16 mouse cellular contexts compared by ENCODE assay signal in the genomic region with DNA sequence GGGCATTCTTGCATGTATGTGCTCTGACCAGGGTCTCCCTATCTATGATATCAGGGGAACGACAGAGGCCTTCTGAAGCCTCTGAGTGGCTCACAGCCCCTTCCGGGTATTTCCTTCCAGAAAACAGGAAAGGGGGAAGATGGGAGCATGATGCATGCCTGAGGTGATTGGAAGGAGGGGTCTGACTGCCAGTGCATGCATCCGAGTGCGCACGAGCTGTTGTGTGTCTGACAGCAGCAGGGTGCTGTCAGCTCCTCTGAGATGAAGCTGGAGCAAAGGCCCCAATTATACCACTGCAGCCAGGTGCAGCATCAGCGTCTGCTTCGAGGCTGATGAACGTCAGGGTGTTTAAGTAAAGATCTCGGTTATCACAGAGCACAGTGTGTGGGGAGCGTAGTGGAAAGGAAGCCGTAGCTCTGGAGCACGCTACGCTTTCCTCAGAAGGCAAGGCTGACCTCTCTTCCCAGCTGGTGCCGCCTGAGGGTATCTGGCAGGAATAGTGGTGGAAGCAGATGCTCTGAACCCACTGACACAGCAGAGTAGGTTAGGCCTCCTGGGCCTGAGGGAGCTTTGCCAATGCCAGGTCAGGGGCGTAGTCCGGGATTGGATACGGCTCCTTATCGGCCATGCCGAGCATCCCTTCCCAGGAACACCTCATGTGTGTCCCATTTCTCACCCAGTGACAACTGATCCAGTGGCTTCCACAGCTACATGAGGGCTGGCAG. TPM values are rescaled to one million over a fixed set of nuclear protein-coding genes. Genes with fewer than 3 reads are reported as not detected.
DNase-seq lines count a peak whose midpoint lies in the region; ATAC-seq and TF ChIP-seq lines count a peak whose summit lies in the region.
"Had no signal": no experiment of that assay in that cellular context is flagged by ENCODE, and none has a peak within 500 bp of the region (broad histone marks: within the 10 kb centered on the region; RNA-seq: fewer than 3 reads in every experiment).

No protein-coding gene starts in this region.

- H3K4me2 ChIP-seq in forebrain, embryonic 13.5 days = no peak overlapping the region
- no peak overlapping the region for H3K4me2 ChIP-seq in embryonic facial prominence, embryonic 13.5 days
- no peak overlapping the region for H3K4me2 ChIP-seq in limb, embryonic 13.5 days (replicated peaks)
- H3K4me2 ChIP-seq: embryonic facial prominence, embryonic 15.5 days; limb, embryonic 15.5 days had no signal

- no peak for DNase-seq in forebrain, embryonic 10.5 days (ENCODE audit: extremely low spot score, low spot score)
- DNase-seq in brain, adult 2 months (ENCODE audit: low read depth, low spot score) = peak; percentile 68
- DNase-seq in gastrocnemius, adult 2 months = no peak
- DNase-seq in urinary bladder, postnatal 4 days (ENCODE audit: low spot score in 2 of 2) = no peak
- DNase-seq in thymus, postnatal 0 days (ENCODE audit: low spot score) = no peak
- DNase-seq: gastrocnemius, postnatal 10 days; kidney, adult 11 months had no signal

- no peak for ATAC-seq in forebrain, embryonic 13.5 days
- ATAC-seq in embryonic facial prominence, embryonic 13.5 days (ENCODE audit: insufficient number of reproducible peaks, insufficient read depth, low FRiP score, low TSS enrichment, low read depth) = no peak
- no peak for ATAC-seq in limb, embryonic 13.5 days (ENCODE audit: low FRiP score, low read depth)
- ATAC-seq: activated CD4-positive, CD25-positive, alpha-beta regulatory T cell, adult 4 months had no signal

- peak overlapping the region; percentile 57 for H3K27ac ChIP-seq in forebrain, embryonic 13.5 days
- H3K27ac ChIP-seq in forebrain, embryonic 10.5 days = no peak overlapping the region
- H3K27ac ChIP-seq in embryonic facial prominence, embryonic 13.5 days = no peak overlapping the region
- no peak overlapping the region for H3K27ac ChIP-seq in limb, embryonic 13.5 days
- no peak overlapping the region for H3K27ac ChIP-seq in gastrocnemius, adult 2 months
- H3K27ac ChIP-seq: embryonic facial prominence, embryonic 15.5 days; layer of hippocampus, adult 2 months; limb, embryonic 15.5 days had no signal

- no peaks in the 10 kb centered on the region for H3K9me3 ChIP-seq in forebrain, embryonic 13.5 days (replicated peaks)
- no peaks in the 10 kb centered on the region for H3K9me3 ChIP-seq in forebrain, embryonic 10.5 days
- no peaks in the 10 kb centered on the region for H3K9me3 ChIP-seq in embryonic facial prominence, embryonic 13.5 days
- H3K9me3 ChIP-seq in limb, embryonic 13.5 days = no peaks in the 10 kb centered on the region
- H3K9me3 ChIP-seq: embryonic facial prominence, embryonic 15.5 days; limb, embryonic 15.5 days had no signal

- H3K27me3 ChIP-seq in forebrain, embryonic 13.5 days = no peaks in the 10 kb centered on the region
- no peaks in the 10 kb centered on the region for H3K27me3 ChIP-seq in forebrain, embryonic 10.5 days (ENCODE audit: poor library complexity, severe bottlenecking)
- no peaks in the 10 kb centered on the region for H3K27me3 ChIP-seq in embryonic facial prominence, embryonic 13.5 days
- no peaks in the 10 kb centered on the region for H3K27me3 ChIP-seq in limb, embryonic 13.5 days
- H3K27me3 ChIP-seq: embryonic facial prominence, embryonic 15.5 days; limb, embryonic 15.5 days had no signal

- intact Hi-C loops in gastrocnemius, adult 2 months (cut with DNase I) = loop anchor here (10.0 kb wide), 1 partner anchor 481 kb away; no protein-coding TSS in a partner anchor

- H3K4me3 ChIP-seq in forebrain, embryonic 13.5 days = no peak overlapping the region
- H3K4me3 ChIP-seq in forebrain, embryonic 10.5 days = no peak overlapping the region
- no peak overlapping the region for H3K4me3 ChIP-seq in embryonic facial prominence, embryonic 13.5 days
- H3K4me3 ChIP-seq in limb, embryonic 13.5 days = no peak overlapping the region
- no peak overlapping the region for H3K4me3 ChIP-seq in gastrocnemius, adult 2 months
- H3K4me3 ChIP-seq: embryonic facial prominence, embryonic 15.5 days; layer of hippocampus, adult 2 months; limb, embryonic 15.5 days had no signal

- peak overlapping the region; percentile 40; the same call in 1 of the 2 replicates for H3K9ac ChIP-seq in forebrain, embryonic 13.5 days
- H3K9ac ChIP-seq in embryonic facial prominence, embryonic 13.5 days = 0 out of 2 replicates have a peak overlapping the region, but pooled peaks have one; percentile 27
- peak overlapping the region; percentile 43 for H3K9ac ChIP-seq in limb, embryonic 13.5 days
- H3K9ac ChIP-seq: embryonic facial prominence, embryonic 15.5 days; limb, embryonic 15.5 days had no signal

- WGBS in forebrain, embryonic 13.5 days = 87% methylated on average over 19 of the region's 19 CpGs
- 84% methylated on average over 19 of the region's 19 CpGs for WGBS in forebrain, embryonic 10.5 days
- 68% methylated on average over 19 of the region's 19 CpGs for WGBS in embryonic facial prominence, embryonic 13.5 days
- WGBS in limb, embryonic 13.5 days = 74% methylated on average over 19 of the region's 19 CpGs

- no peak for TF ChIP-seq CTCF in gastrocnemius, adult 2 months (IDR thresholded peaks at IDR 0.05)

- no peaks in the 10 kb centered on the region for H3K36me3 ChIP-seq in forebrain, embryonic 13.5 days (ENCODE audit: poor library complexity, severe bottlenecking)
- H3K36me3 ChIP-seq in forebrain, embryonic 10.5 days (replicated peaks) = no peaks in the 10 kb centered on the region; the same call in 1 of the 2 replicates
- peaks cover 11% of the 10 kb centered on the region; the same call in 1 of the 2 replicates for H3K36me3 ChIP-seq in embryonic facial prominence, embryonic 13.5 days
- peaks cover 20% of the 10 kb centered on the region for H3K36me3 ChIP-seq in limb, embryonic 13.5 days
- H3K36me3 ChIP-seq: embryonic facial prominence, embryonic 15.5 days had no signal

- H3K4me1 ChIP-seq in forebrain, embryonic 13.5 days = no peaks in the 10 kb centered on the region
- H3K4me1 ChIP-seq in forebrain, embryonic 10.5 days = peaks cover 23% of the 10 kb centered on the region; the same call in 1 of the 2 replicates
- no peaks in the 10 kb centered on the region for H3K4me1 ChIP-seq in embryonic facial prominence, embryonic 13.5 days
- no peaks in the 10 kb centered on the region; the same call in 1 of the 2 replicates for H3K4me1 ChIP-seq in limb, embryonic 13.5 days
- H3K4me1 ChIP-seq: embryonic facial prominence, embryonic 15.5 days had no signal

RNA-seq across cellular contexts. Expression of a gene that starts 17.2 kb away (rescaled TPM):
- polyA plus RNA-seq in forebrain, embryonic 13.5 days (2015; fragmentation: Nextera tagmentation; extraction: Ambion mirVana) = 193 and 198 TPM in 2 replicates
- polyA plus RNA-seq in forebrain, embryonic 10.5 days (2016; fragmentation: Nextera tagmentation; extraction: Ambion mirVana) = 313 and 321 TPM in 2 replicates
- 296 and 355 TPM in 2 replicates for polyA plus RNA-seq in embryonic facial prominence, embryonic 13.5 days (2015; fragmentation: Nextera tagmentation; extraction: Ambion mirVana)
- 335 and 351 TPM in 2 replicates for polyA plus RNA-seq in limb, embryonic 13.5 days (2015; fragmentation: Nextera tagmentation; extraction: Ambion mirVana)
- total RNA-seq in gastrocnemius, adult 2 months (2021) = 10 to 100 TPM; 40.5 to 44.8 TPM
- polyA plus RNA-seq in thymus, postnatal 0 days (2015; fragmentation: Nextera tagmentation; extraction: Ambion mirVana) = 173 and 174 TPM in 2 replicates

RNA-seq across cellular contexts. Expression of a gene that starts 17.3 kb away (rescaled TPM):
- polyA plus RNA-seq in forebrain, embryonic 13.5 days (2015; fragmentation: Nextera tagmentation; extraction: Ambion mirVana) = 3.0 and 3.2 TPM in 2 replicates
- 4.6 and 5.5 TPM in 2 replicates for polyA plus RNA-seq in forebrain, embryonic 10.5 days (2016; fragmentation: Nextera tagmentation; extraction: Ambion mirVana)
- polyA plus RNA-seq in embryonic facial prominence, embryonic 13.5 days (2015; fragmentation: Nextera tagmentation; extraction: Ambion mirVana) = 7.5 and 7.6 TPM in 2 replicates
- 9.0 and 9.7 TPM in 2 replicates for polyA plus RNA-seq in limb, embryonic 13.5 days (2015; fragmentation: Nextera tagmentation; extraction: Ambion mirVana)
- total RNA-seq in gastrocnemius, adult 2 months (2021) = 1 to 10 TPM; 1.0 to 1.1 TPM
- 10.5 and 11.7 TPM in 2 replicates for polyA plus RNA-seq in thymus, postnatal 0 days (2015; fragmentation: Nextera tagmentation; extraction: Ambion mirVana)

RNA-seq across cellular contexts. Expression of a gene that starts 17.5 kb away (rescaled TPM):
- 69.3 and 79.6 TPM in 2 replicates for polyA plus RNA-seq in forebrain, embryonic 13.5 days (2015; fragmentation: Nextera tagmentation; extraction: Ambion mirVana)
- 41.0 and 44.1 TPM in 2 replicates for polyA plus RNA-seq in forebrain, embryonic 10.5 days (2016; fragmentation: Nextera tagmentation; extraction: Ambion mirVana)
- polyA plus RNA-seq in embryonic facial prominence, embryonic 13.5 days (2015; fragmentation: Nextera tagmentation; extraction: Ambion mirVana) = 53.0 and 57.7 TPM in 2 replicates
- 49.6 and 55.6 TPM in 2 replicates for polyA plus RNA-seq in limb, embryonic 13.5 days (2015; fragmentation: Nextera tagmentation; extraction: Ambion mirVana)
- total RNA-seq in gastrocnemius, adult 2 months (2021) = 10 to 100 TPM; 39.3 to 45.5 TPM
- polyA plus RNA-seq in thymus, postnatal 0 days (2015; fragmentation: Nextera tagmentation; extraction: Ambion mirVana) = 52.9 and 56.9 TPM in 2 replicates

RNA-seq across cellular contexts. Expression of a gene that starts 26.1 kb away (rescaled TPM):
- 29.1 and 32.3 TPM in 2 replicates for polyA plus RNA-seq in forebrain, embryonic 13.5 days (2015; fragmentation: Nextera tagmentation; extraction: Ambion mirVana)
- 73.2 and 79.8 TPM in 2 replicates for polyA plus RNA-seq in forebrain, embryonic 10.5 days (2016; fragmentation: Nextera tagmentation; extraction: Ambion mirVana)
- polyA plus RNA-seq in embryonic facial prominence, embryonic 13.5 days (2015; fragmentation: Nextera tagmentation; extraction: Ambion mirVana) = 34.3 and 39.6 TPM in 2 replicates
- 39.3 and 40.2 TPM in 2 replicates for polyA plus RNA-seq in limb, embryonic 13.5 days (2015; fragmentation: Nextera tagmentation; extraction: Ambion mirVana)
- 1 to 10 TPM in 1 of 2 experiments, under 1 TPM in 1; 0.78 to 1.5 TPM for total RNA-seq in gastrocnemius, adult 2 months (2021)
- polyA plus RNA-seq in thymus, postnatal 0 days (2015; fragmentation: Nextera tagmentation; extraction: Ambion mirVana) = 50.6 and 51.1 TPM in 2 replicates

RNA-seq across cellular contexts. Expression of a gene that starts 28.6 kb away (rescaled TPM):
- not detected in 2 replicates for polyA plus RNA-seq in forebrain, embryonic 13.5 days (2015; fragmentation: Nextera tagmentation; extraction: Ambion mirVana)
- not detected in 2 replicates for polyA plus RNA-seq in forebrain, embryonic 10.5 days (2016; fragmentation: Nextera tagmentation; extraction: Ambion mirVana)
- polyA plus RNA-seq in embryonic facial prominence, embryonic 13.5 days (2015; fragmentation: Nextera tagmentation; extraction: Ambion mirVana) = not detected in 2 replicates
- polyA plus RNA-seq in limb, embryonic 13.5 days (2015; fragmentation: Nextera tagmentation; extraction: Ambion mirVana) = not detected in 2 replicates
- total RNA-seq in gastrocnemius, adult 2 months (2021) = not detected
- 0.36 and 0.43 TPM in 2 replicates for polyA plus RNA-seq in thymus, postnatal 0 days (2015; fragmentation: Nextera tagmentation; extraction: Ambion mirVana)
- total RNA-seq: gastrocnemius, postnatal 10 days; MEL had no signal
- polyA plus RNA-seq: activated CD4-positive, CD25-positive, alpha-beta regulatory T cell, adult 4 months; heart, embryonic 16.5 days; limb, embryonic 15.5 days had no signal
